Mouse (Mus musculus) right cerebral cortex, postnatal 36 days (tissue): ENCODE results near the gene Bmf.

Source experiments
- DNase-seq, 2 experiments: peaks; one replicate each; pipeline ENCODE4 v3.0.0; 2022; ENCODE audit warnings: low spot score in 2 of 2, mixed read lengths in 1 of 2

The Bmf gene

DNA sequence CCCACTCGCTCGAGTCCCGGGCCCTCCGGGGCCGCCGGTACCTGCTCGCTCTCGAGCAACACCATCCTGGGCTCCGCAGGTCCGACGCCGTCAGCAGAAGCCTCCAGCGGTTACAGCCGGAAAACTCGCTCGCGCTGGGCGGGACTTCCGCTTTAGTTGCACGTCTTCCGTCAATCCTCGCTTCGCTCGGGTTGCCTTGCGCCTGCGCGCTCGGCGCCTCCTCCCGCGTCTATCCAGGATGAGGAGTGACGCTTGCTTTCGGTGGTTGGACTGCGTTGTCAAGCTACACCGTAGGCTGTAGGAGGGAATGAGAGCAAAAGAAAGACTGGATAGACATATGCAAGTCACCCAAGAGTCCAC lies 70.0 kb downstream of the Bmf start, which contains the start of gene Srp14:
Gene Srp14 (minus strand): TSS at position 162 of the 360 bp plus-strand sequence.
- DNase-seq = peak; percentile 87 to 91

DNA sequence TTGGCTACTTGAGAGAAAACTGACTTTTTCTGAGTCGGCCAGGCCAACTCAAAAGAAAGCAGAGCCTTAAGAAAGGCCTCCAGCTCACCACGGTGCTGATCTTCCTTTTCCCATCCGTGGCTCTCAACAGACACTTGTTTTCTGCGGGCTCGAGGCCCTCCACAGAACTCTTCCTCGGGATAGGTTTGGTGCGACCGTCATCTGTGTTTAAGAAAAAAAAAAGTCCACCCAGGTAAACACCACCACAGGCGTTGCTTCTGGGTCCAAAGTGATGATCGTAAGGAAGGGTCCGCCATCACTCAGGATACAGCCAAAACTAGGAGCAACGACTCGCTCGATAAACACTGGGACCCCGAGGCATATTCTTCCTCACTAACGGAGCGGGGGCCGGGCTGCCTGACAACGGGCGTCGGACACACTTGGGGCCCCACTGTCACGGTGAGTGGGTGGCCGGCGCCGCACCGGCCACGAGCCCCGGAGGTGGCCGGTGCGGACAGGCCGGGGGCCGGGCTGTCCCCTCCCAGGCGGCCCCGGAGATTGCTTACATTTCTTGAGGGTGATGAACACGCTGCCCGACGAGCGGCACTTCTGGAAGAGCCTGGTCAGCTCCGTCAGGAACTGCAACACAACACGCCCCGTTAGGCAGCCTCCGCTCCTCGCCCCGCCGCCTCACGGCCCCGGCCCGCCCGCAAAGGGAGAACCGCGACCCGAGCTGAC lies 70.5 kb downstream of the Bmf start:
- no peak for DNase-seq
